Mouse (Mus musculus) C2C12 (cell line): ENCODE measurements around the gene Parp6.

Experiments
- CEBPB ChIP-seq: IDR thresholded peaks from one replicate; pipeline ENCODE4 v1.6.1; 2011; ENCODE audit warnings: low read depth, mild to moderate bottlenecking, control low read depth, moderate library complexity
- CTCF ChIP-seq: IDR thresholded peaks from one replicate; pipeline ENCODE4 v1.5.1; 2011; ENCODE audit not compliant: control insufficient read depth, insufficient read depth, insufficient read length
- FOSL1 ChIP-seq: IDR thresholded peaks from one replicate; pipeline ENCODE4 v1.8.0; 2011; ENCODE audit warnings: mild to moderate bottlenecking, low read length; ENCODE audit not compliant: poor library complexity, insufficient read depth, severe bottlenecking
- MAX ChIP-seq: IDR thresholded peaks from one replicate; pipeline ENCODE4 v1.6.1; 2011; ENCODE audit warnings: mild to moderate bottlenecking, control low read depth
- MYOG ChIP-seq: IDR thresholded peaks from one replicate; pipeline ENCODE4 v1.6.1; 2011; ENCODE audit not compliant: control insufficient read depth, insufficient read length; ENCODE audit errors: extremely low read depth
- USF1 ChIP-seq: IDR thresholded peaks from one replicate; pipeline ENCODE4 v1.6.1; 2011; ENCODE audit warnings: low read depth, mild to moderate bottlenecking, control low read depth, moderate library complexity

DNA sequence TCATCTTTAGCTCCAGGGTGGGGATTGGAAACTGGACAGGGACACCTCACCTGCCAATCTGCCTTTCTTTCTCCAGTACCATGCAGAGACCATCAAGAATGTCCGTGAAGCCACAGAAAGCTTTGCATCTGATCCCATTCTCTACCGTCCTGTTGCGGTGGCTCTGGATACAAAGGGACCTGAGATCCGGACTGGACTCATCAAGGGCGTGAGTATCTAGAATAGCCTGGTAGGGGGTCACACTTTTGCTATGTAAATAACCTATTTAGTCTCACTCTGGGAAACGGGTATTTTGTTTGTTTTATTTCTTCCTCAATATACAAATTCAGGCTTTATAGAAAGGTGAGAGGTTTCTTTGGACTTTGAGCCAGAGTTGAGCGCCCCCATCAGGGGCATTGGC, 51.4 kb downstream of the Parp6 start:
- TF ChIP-seq CTCF (no peak), MAX (no peak), MYOG (no peak), CEBPB (no peak), USF1 (no peak), FOSL1 (no peak)
